Mouse (Mus musculus) left cerebral cortex, postnatal 36 days (tissue): Measurements from ENCODE around the gene Ctdnep1. TPM values are rescaled to one million over a fixed set of nuclear protein-coding genes. Genes with fewer than 3 reads are reported as not detected.

ENCODE experiments used
- DNase-seq, 2 experiments: peaks; one replicate each; pipeline ENCODE4 v3.0.0; 2021 to 2022; ENCODE audit warnings: low spot score in 2 of 2, mixed read lengths in 1 of 2
- intact Hi-C: fragments of 180-260 bp; cut with DNase I; formaldehyde crosslinking; loops from one replicate; pipeline ENCODE4 v1.15.1; 2025
- total RNA-seq, 2 experiments: library from RNA; stranded (reverse); gene quantifications; 2 replicates each; pipeline ENCODE4 v1.2.3; 2021

Ctdnep1 gene
- total RNA-seq, result 100 to 1,000 TPM; 112 to 128 TPM

DNA sequence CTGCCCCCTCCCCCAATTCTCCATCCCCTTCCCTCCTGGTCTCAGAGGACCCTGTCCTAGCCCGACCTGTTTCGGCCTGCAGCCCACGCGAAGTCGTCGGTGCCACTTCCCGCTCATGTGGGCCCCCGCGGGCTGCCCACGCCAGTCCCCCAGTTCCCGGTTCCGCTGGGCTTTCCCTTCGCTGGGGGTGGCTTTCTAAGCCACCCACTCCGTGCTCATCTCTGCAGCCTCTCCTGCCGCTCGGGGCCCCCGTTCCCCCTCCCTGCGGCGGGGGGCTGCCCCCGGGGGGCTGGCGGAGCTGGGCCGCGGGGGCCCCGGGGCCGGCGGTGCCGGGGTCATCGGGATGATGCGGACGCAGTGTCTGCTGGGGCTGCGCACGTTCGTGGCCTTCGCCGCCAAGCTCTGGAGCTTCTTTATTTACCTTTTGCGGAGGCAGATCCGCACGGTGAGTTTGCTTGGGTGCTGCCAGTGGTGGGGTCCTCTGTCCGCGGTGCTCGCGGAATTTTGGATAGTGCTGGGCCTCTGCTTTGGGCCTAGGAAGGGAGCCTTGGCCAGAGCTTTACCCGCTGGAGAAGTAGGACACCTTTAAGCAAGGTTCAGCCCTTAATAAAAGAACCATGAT, at the start of gene Ctdnep1:
TSS of gene Ctdnep1 (plus strand) at position 16 of the 622 bp plus-strand sequence.
- DNase-seq, result peak; percentile 43 to 49
- intact Hi-C loops, result loop anchor here (2.0 kb wide), 1 partner anchor 60 kb away; the partner anchor contains the start of gene Eif5a

DNA sequence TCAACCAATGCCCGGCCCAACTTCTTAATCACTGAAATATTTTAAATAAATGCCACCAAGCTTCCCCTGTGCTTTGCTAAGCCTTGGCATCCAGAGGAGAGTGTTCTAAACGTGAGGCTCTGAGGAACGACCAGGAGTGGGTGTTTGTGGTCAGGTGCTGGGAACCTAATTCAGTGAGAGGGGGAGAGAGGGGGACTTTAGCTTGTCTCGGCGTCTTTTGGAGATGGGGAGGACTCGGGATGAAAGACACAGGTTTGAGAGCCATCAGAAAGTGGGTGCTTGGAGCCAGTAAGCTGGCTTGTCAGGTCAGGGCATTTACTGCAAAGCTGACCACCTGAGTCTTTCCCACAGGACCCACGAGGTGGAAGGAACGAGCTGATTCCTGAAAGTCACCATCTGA, 49.2 kb upstream of the Ctdnep1 start:
- no peak for DNase-seq
- intact Hi-C loops, result loop anchor here (5.0 kb wide), 2 partner anchors 36 to 281 kb away; partner anchors contain the start of gene Slc16a11

- no peak for DNase-seq
- intact Hi-C loops, result loop anchor here (5.0 kb wide), 2 partner anchors 35 to 280 kb away; partner anchors contain the start of gene Slc16a11
These were observed 48.7 kb upstream of the Ctdnep1 start for GRCm38 (mm10) chr11:69932254-69932653.

DNA sequence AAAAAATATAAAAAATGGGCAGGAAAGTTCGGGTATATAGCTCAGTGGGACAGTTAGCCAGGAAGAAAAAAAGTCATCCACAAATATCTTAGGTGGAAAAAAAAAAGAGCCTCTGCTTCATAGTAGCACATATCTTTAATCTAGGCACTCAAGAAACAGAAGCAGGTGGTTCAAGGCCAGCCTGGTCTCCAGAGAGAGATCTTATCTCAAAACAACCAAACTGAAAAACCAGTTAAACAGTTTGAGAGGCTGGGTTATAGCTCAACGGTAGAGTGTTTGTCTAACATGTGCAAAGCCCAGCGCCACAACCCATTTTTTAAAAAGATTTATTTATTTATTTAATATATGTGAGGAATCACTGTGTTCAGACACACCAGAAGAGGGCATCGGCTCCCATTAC, 47.9 kb upstream of the Ctdnep1 start:
- intact Hi-C loops, result loop anchor here (5.0 kb wide), 2 partner anchors 34 to 279 kb away; partner anchors contain the start of gene Slc16a11
- DNase-seq, result no peak

DNA sequence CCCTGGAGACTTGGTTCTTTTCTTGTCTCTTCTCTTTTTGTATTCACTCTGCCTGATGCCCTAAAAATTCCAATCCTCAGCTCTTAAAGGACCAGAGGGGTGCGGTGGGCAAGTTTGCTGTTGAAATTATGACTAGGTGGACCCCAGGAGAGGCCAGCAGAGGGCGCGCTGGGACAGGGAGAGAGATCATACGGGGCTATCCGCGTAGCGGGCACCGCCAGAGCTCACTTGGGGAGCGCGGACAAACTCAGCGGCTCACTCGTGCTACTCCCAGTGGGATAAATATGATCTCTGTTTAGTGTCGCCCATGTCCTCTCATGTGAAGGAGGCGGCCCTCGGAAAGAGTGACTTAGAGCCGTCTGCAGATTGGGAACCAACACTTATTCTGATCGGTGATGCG, 46.8 kb upstream of the Ctdnep1 start:
- DNase-seq, result peak; percentile 81 to 86
- intact Hi-C loops, result loop anchor here (2.0 to 5.0 kb wide), 3 partner anchors 15 to 278 kb away; partner anchors contain the start of genes Slc16a11 and Slc2a4

GRCm38 (mm10) chr11:69934681-69935080, 46.3 kb upstream of the Ctdnep1 start:
- intact Hi-C loops, result loop anchor here (2.0 to 5.0 kb wide), 3 partner anchors 14 to 278 kb away; partner anchors contain the start of genes Slc16a11 and Slc2a4
- no peak for DNase-seq

DNA sequence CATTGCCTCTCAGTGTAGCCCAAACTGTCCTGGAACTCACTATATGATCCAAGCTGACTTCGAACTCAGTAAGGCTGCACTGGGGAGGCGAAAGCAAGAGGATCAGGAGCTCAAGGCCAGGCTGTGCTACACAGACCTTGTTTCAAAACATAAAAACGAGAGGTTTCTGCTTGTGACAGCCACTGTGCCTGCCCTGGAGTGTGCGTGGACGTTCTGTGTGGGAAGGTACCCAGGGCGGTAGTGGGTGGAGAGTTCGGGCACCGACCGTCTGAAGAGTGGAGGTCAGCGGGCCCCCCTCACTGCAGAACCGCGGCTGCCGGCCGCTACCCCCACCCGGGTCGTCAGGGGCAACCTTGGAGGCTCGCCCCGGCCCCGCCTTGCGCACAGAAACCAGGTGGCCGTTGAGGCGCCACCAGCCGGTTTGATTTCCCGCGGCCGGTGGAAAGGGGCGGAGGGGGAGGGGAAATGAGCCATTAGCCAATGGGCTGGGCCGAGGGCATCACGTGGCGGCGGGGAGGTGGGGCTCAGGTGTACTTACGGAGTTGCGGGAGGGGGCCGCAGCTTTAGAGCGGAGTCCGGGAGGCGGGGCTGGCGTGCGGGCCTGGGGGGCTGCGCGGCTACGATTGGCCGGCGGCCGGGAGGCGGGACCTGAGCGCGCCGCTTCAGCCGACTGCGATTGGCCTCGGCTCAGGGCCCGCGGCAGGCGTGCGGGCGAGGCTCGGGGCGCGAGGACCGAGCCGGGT, 45.6 kb upstream of the Ctdnep1 start, which contains the start of gene Ybx2:
TSS of gene Ybx2 (plus strand) at position 660 of the 743 bp plus-strand sequence.
- peak; percentile 83 to 88 for DNase-seq
- intact Hi-C loops, result loop anchor here (2.0 kb wide), 1 partner anchor 13 kb away; the partner anchor contains the start of gene Slc2a4

DNA sequence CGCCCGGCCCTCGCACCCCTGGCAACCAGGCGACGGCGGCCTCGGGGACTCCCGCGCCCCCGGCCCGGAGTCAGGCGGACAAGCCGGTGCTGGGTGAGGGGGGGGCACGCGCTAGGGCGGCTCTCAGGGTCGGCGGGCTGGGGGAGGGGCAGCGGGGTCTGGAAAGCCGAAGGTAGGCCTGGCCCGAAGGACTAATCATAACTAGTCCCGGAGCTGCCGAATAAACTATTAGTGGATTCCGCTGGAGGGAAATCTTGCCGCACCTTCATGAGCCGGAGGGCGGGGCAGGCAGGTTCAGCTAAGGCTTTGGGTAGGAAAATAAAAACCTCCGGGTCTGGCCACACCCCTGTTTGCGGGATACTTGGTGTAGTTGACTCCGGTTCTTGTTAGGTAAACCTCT, 44.8 kb upstream of the Ctdnep1 start:
- DNase-seq, result no peak
- intact Hi-C loops, result no loop called here

- DNase-seq, result no peak
- intact Hi-C loops, result no loop called here
These were observed 44.1 kb upstream of the Ctdnep1 start for GRCm38 (mm10) chr11:69936714-69937347.

- DNase-seq, result no peak
- intact Hi-C loops, result no loop called here
These were observed 43.6 kb upstream of the Ctdnep1 start for GRCm38 (mm10) chr11:69937385-69937784.

DNA sequence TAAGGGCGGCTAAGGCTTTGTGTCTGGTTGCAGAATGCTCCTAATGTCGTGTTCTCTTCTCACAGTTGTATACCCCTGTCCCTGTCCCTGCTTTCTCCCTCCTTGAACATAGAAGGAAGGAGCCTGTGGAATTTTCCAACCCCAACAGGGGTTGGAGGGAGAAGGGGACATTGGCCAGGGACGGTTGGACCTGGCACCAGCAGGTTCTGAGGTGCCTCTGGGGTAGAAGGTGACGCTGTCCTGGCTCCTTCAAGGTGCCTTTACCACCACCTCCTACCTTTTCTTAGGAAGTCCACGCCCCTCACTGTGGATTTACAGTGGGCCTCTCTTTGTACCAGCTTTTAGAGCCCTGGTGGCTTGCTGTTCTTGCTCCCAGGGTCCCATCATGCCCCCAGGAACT, 43.1 kb upstream of the Ctdnep1 start:
- intact Hi-C loops, result no loop called here

DNA sequence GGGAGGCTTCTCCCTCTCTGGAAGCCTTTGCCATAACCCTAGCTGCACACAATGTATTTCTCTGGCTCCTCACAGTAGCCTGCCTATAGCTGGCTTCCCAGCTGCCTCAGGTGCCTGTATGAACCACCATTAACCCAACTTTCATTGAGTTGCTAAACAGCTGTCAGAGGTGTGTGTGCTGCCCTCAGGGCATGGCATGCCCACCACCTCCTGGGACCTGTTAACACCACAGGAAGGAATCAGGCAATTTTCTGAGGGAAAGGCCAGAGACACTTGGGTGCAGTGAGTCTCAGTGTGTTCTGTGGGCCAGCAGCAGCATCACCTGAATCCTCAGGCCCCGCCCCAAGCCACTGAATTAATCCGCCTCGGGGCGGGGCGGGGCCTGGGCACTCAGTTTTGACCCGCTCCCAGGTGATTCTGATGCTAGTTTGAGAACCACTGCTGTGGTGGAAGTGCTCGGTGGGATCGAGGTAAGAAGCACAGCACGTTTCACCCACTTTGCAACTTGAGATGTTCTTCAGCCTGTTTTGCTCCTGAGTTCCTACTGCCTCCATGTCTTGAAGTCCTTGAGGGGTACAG, 42.5 kb upstream of the Ctdnep1 start:
- DNase-seq, result no peak
- intact Hi-C loops, result no loop called here

More for the DNA sequence above, 43.1 kb upstream of the Ctdnep1 start:
- DNase-seq, result no peak

GRCm38 (mm10) chr11:69939181-69939580, 41.8 kb upstream of the Ctdnep1 start:
- intact Hi-C loops, result no loop called here
- DNase-seq, result no peak

DNA sequence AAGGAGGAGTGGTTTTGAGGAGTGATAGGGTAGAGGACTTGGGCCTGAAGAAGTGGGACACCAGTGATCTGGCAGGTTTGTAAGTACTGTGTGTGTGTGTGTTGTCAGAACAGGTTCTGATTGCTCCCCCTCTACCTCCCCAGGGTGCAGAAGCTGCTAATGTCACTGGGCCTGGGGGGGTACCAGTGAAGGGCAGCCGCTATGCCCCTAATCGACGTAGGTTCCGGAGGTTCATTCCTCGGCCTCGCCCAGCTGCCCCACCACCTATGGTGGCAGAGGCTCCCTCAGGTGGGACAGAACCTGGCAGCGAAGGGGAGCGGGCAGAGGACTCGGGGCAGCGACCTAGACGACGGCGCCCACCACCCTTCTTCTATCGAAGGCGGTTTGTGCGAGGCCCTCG, 41.2 kb upstream of the Ctdnep1 start:
- no peak for DNase-seq
- intact Hi-C loops, result no loop called here

- intact Hi-C loops, result no loop called here
- no peak for DNase-seq
These were observed 40.0 kb upstream of the Ctdnep1 start for GRCm38 (mm10) chr11:69940962-69941361.

GRCm38 (mm10) chr11:69945216-69945615, 35.7 kb upstream of the Ctdnep1 start:
- DNase-seq, result no peak
- intact Hi-C loops, result no loop called here

DNA sequence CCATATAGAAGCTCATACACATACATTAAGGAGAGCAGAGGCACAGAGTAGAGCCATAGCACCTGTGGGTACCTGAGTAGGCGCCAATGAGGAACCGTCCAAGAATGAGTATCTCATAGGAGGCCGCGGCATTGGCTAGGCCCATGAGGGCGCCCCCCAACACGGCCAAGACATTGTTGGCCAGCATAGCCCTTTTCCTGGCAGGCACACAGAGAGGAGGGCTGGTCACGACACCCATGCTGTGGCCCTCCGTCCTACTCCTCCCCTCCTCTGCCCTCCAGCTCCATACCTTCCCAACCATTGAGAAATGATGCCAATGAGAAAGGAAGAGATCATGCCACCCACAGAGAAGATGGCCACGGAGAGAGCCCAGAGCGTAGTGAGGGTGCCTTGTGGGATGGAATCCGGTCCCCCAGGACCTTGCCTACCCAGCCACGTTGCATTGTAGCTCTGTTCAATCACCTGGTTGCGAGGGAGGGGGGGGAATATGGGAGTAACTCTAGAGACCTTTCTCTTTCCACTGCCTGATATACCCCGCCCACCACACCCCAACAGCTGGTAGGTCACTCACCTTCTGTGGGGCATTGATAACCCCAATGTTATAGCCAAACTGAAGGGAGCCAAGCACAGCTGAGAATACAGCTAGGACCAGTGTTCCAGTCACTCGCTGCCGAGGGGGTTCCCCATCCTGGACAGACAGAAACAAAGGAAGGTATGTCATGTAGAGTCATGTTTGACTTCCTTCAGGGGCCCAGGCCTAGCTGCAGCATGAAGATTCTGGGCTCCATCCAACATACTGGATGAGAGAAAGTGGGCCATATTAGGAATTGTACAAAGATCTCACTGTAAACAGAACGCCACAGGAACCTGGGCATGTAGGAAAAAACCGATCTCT, 34.7 kb upstream of the Ctdnep1 start:
- DNase-seq, result no peak
- intact Hi-C loops, result no loop called here

DNA sequence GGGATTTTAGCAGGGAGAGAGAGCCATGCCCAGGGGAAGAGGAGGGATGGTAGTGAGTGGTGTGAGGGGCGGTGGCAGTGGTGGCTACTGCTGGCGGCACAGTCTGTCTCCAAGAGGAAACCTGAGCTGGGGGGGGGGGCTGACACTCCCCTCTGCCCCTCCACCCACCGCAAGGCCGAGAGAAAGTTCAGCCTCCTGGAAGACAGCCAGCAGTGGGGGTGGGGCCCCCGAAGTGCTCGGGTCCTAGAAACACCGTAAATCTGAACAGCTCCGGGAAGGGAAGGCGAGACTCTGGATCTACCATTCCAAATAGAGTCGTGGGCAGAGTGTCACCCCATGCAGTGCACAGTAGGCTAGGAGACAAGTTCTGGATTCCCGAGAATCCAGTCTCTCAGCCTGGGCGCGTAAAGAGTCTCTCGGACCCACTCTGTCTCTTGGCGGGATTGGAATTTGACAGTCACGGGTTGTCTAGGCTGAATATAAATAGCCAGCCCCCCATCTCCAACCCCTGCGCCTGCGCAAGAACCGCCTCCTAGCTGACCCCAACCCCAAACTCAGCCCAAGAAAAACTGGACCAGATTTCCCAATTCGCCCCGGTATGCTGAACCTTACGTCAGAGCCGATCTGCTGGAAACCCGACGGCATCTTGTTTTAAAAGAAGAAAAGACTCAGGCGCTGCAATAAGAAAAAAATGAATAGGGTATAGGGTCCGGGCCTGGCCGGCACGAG, 33.5 kb upstream of the Ctdnep1 start:
- DNase-seq, result no peak
- intact Hi-C loops, result loop anchor here (2.0 kb wide), 1 partner anchor 13 kb away; the partner anchor contains the start of gene Ybx2
